Mouse (Mus musculus): ENCODE measurements around the gene Rnf7. TPM values are rescaled to one million over a fixed set of nuclear protein-coding genes. Genes with fewer than 3 reads are reported as not detected.

The Rnf7 gene
- polyA plus RNA-seq, 1 experiment: 261 TPM

DNA sequence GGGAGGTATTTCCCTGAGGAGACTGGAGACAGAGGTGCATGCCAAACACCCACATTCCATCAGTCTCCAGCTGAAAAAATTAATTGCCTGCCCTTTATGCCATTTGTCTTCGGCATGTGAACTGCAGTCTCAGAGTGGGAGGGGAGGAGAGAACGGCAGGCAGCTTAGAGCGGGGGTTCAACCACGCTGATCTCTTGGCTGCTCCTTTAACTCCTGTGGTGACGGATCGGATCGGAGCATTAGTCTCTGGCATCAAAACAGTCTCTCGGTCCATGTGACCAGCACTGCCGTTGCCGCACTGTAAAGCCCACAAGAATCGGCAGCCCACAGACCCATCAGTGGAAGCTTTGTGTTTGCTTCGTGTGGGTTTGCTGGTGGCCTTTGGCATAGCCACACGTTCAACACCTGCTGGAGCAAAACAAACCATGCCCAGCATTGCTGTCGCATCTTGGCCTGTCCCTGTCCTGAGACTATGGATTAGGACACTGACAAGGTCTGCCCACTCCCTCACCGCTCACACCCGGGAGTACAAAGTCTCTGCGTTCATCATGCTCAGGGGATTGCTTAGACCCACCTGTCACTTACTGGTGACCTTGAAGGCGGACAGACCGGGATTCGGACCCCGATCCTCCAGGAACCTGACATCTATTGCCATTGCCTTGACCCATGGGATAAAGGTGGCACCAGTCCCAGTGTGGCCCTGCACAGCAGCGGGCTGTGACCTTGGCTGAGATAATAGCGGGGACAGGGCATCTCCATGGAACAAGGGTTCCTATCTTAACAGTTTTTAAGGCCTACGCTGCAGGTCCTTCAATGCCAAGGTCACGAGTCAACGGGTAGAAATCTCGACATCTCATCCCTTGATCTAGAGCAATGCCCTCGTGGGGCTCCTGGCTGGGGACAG lies 41.3 kb downstream of the Rnf7 start:
- H3K4me3 ChIP-seq (ENCODE audit: insufficient read depth, low read depth, low read length): peak overlapping the region; percentile 44
- peak; percentile 32 for DNase-seq
- no peaks in the 10 kb centered on the region for H3K36me3 ChIP-seq (ENCODE audit: control insufficient read depth, insufficient read depth, low read length)
- WGBS: 23% methylated on average over 28 of the region's 28 CpGs
- H3K27ac ChIP-seq (ENCODE audit: insufficient read depth, low read depth, low read length): peak overlapping the region; percentile 49
- 0 out of 2 replicates have a peak, but pooled peaks have one; percentile 2 for TF ChIP-seq CTCF (conservative IDR thresholded peaks at IDR 0.05; ENCODE audit: insufficient read depth, insufficient read length, low read depth, low read length)
- no peak for TF ChIP-seq POLR2A (IDR thresholded peaks at IDR 0.05; ENCODE audit: low read depth, low read length)
- H3K27me3 ChIP-seq (replicated peaks; ENCODE audit: control insufficient read depth, insufficient read depth, low read length): no peaks in the 10 kb centered on the region
- H3K4me1 ChIP-seq (ENCODE audit: control insufficient read depth, insufficient read depth, low read length): 0 out of 2 replicates have a peak, but pooled peaks cover 6% of the 10 kb centered on the region

- H3K36me3 ChIP-seq (ENCODE audit: control insufficient read depth, insufficient read depth, low read length): no peaks in the 10 kb centered on the region
- H3K4me1 ChIP-seq (ENCODE audit: control insufficient read depth, insufficient read depth, low read length): 0 out of 2 replicates have a peak, but pooled peaks cover 5% of the 10 kb centered on the region
- WGBS: 67% methylated on average over 3 of the region's 3 CpGs
- DNase-seq: no peak
- TF ChIP-seq CTCF (conservative IDR thresholded peaks at IDR 0.05; ENCODE audit: insufficient read depth, insufficient read length, low read depth, low read length) (no peak), POLR2A (IDR thresholded peaks at IDR 0.05; ENCODE audit: low read depth, low read length) (no peak)
- H3K27ac ChIP-seq (ENCODE audit: insufficient read depth, low read depth, low read length): no peak overlapping the region
- no peak overlapping the region for H3K4me3 ChIP-seq (ENCODE audit: insufficient read depth, low read depth, low read length)
- no peaks in the 10 kb centered on the region for H3K27me3 ChIP-seq (replicated peaks; ENCODE audit: control insufficient read depth, insufficient read depth, low read length)
Observed at GRCm38 (mm10) chr9:96432575-96432974, 45.9 kb downstream of the Rnf7 start.

DNA sequence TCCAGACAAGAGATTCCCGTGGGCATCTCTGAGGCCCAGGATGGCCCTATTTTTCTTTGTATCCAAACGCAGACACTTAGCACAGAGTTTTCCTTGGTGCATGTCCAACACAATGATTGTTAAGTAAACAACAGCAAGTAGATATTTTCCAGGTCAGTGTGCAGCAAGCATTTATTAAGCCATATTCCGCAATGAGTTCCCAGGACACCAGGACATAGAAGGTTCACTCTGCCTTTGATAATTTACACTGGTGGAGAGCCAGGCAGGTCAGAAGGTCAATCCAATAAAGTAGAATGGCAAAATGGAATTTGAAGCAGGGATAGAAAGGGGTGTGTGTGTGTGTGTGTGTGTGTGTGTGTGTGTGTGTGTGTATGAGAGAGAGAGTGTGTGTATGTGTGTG lies 47.4 kb downstream of the Rnf7 start:
- no peak overlapping the region for H3K4me3 ChIP-seq (ENCODE audit: insufficient read depth, low read depth, low read length)
- TF ChIP-seq POLR2A (IDR thresholded peaks at IDR 0.05; ENCODE audit: low read depth, low read length) (no peak), CTCF (conservative IDR thresholded peaks at IDR 0.05; ENCODE audit: insufficient read depth, insufficient read length, low read depth, low read length) (no peak)
- no peaks in the 10 kb centered on the region for H3K4me1 ChIP-seq (ENCODE audit: control insufficient read depth, insufficient read depth, low read length)
- peak; percentile 58 for DNase-seq
- H3K27ac ChIP-seq (ENCODE audit: insufficient read depth, low read depth, low read length): peak overlapping the region; percentile 72; the same call in 1 of the 2 replicates
- 54% methylated on average over 3 of the region's 3 CpGs for WGBS
- no peaks in the 10 kb centered on the region for H3K36me3 ChIP-seq (ENCODE audit: control insufficient read depth, insufficient read depth, low read length)
- H3K27me3 ChIP-seq (replicated peaks; ENCODE audit: control insufficient read depth, insufficient read depth, low read length): no peaks in the 10 kb centered on the region

DNA sequence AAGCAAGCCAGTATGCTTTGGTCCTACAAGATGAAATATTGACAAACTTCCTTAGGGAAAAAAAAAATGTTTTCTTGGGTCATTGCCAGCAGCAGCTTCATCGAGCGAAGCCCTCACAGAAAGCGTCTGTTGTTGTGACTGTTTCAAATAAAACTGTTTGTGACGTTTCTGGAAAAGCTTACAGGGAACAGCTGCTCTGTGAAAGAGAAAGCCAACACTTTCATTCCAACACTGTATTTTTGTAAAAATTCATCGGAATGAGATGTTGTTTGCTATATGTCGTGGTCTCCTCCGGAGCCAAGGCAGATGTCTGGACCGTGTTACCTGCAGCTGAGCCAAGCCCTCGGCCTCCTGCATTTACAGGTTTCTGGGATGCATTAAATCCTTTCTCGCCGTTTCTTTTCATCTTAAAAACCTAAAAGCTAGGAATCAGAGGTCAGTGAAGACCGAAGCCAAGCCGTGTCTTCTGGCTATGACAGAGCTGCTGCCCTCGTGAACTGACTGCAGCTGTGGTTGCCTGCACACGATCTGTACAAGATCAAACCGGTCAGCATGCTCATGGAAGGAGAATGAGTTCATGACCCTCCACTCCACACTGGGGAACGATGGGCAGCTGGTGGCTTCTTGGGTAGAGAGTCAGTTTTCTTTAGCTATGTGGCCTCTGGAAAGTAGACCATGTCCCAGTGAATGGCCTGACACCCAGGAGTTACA lies 50.0 kb downstream of the Rnf7 start:
- TF ChIP-seq CTCF (conservative IDR thresholded peaks at IDR 0.05; ENCODE audit: insufficient read depth, insufficient read length, low read depth, low read length): no peak
- no peak for TF ChIP-seq POLR2A (IDR thresholded peaks at IDR 0.05; ENCODE audit: low read depth, low read length)
- no peaks in the 10 kb centered on the region for H3K27me3 ChIP-seq (replicated peaks; ENCODE audit: control insufficient read depth, insufficient read depth, low read length)
- peak overlapping the region; percentile 34; the same call in 1 of the 2 replicates for H3K27ac ChIP-seq (ENCODE audit: insufficient read depth, low read depth, low read length)
- peak; percentile 64 for DNase-seq
- WGBS: 70% methylated on average over 17 of the region's 17 CpGs
- H3K36me3 ChIP-seq (ENCODE audit: control insufficient read depth, insufficient read depth, low read length): no peaks in the 10 kb centered on the region
- H3K4me3 ChIP-seq (ENCODE audit: insufficient read depth, low read depth, low read length): no peak overlapping the region
- no peaks in the 10 kb centered on the region; the same call in 1 of the 2 replicates for H3K4me1 ChIP-seq (ENCODE audit: control insufficient read depth, insufficient read depth, low read length)

- Histone ChIP-seq H3K27me3 (replicated peaks; ENCODE audit: control insufficient read depth, insufficient read depth, low read length) (no peaks in the 10 kb centered on the region), H3K4me1 (ENCODE audit: control insufficient read depth, insufficient read depth, low read length) (no peaks in the 10 kb centered on the region; the same call in 1 of the 2 replicates), H3K27ac (ENCODE audit: insufficient read depth, low read depth, low read length) (no peak overlapping the region), H3K36me3 (ENCODE audit: control insufficient read depth, insufficient read depth, low read length) (no peaks in the 10 kb centered on the region), H3K4me3 (ENCODE audit: insufficient read depth, low read depth, low read length) (no peak overlapping the region)
- DNase-seq: peak; percentile 88
- no peak for TF ChIP-seq POLR2A (IDR thresholded peaks at IDR 0.05; ENCODE audit: low read depth, low read length)
- peak; percentile 55; the same call in 1 of the 2 replicates for TF ChIP-seq CTCF (conservative IDR thresholded peaks at IDR 0.05; ENCODE audit: insufficient read depth, insufficient read length, low read depth, low read length)
- 32% methylated on average over 8 of the region's 8 CpGs for WGBS
Observed at GRCm38 (mm10) chr9:96424027-96424426, 54.4 kb downstream of the Rnf7 start.

Other genes with a start within 250 kb of the Rnf7 start
- 64.4 and 71.0 TPM in 2 replicates for gene Atp1b3, start 114.2 kb downstream of the Rnf7 start, polyA plus RNA-seq (2012; rRNA removed)
- gene Gm28729, start 46.6 kb upstream of the Rnf7 start, polyA plus RNA-seq (2012; rRNA removed): not detected in 2 replicates
- gene Rasa2, start 152.9 kb upstream of the Rnf7 start, polyA plus RNA-seq (2012; rRNA removed): 2.5 and 3.5 TPM in 2 replicates

Measured in kidney, adult 2 months (tissue).